Mouse (Mus musculus): Measurements from ENCODE around the gene Gm28047.
A peak's percentile ranks its signal among the peaks of the same experiment; 100 is the strongest.

Gm28047 gene

DNA sequence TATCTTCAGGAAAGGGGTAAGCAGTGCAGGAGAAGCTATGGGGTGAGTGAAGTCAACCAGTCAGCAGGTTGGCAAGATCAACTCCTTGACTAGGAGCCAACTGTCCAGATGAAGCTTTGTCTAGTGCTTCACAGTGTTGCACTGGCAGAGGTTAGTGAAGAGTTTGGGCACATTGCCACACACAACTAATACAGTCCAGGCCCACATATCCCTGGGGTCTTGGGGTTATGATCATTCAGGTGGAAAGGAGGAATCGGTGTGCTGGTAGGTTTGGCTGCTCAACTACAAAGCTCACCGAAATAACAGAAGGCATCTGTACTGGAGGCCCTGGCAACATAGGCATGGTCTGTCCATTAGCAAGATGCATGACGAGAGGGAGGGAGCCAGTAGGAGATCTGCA lies 77.4 kb downstream of the Gm28047 start:
- no peak for DNase-seq (ENCODE audit: extremely low read depth, low read depth)

DNA sequence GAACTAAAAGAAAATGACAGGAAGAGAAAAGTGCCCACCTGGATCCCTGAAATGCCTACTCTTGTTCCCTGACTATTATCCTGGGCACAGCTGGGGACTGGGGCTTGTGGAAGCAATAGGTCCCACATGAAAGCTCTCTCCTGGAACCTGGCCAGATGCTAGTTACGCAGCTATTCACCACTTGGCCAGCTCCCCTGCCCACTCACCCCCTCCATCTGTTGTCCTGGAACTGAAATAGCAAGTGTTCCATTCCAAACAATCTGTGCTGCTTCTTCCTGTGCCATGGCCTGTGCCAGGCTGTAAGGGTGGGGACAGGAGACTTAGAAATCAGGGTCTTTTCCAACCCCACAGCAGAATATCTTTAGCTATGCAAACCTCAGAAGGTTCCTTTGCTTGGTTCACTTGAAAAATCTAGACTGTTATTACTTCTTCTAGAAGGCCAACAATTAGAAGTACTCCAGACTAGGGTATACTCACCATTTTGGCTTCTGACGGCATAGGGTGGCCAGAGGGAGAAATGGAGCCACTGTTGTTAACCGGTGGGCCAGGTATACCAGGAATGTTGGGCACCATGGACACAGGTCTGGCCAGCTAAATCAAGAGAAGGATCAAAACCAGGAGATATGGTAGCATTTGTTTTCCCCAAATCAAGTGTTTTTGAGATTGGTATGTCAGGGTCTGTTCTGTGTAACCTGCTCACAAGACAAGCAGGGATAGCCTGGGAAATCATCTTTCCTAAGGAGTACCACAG lies 78.0 kb downstream of the Gm28047 start:
- no peak for DNase-seq (ENCODE audit: extremely low read depth, low read depth)

DNA sequence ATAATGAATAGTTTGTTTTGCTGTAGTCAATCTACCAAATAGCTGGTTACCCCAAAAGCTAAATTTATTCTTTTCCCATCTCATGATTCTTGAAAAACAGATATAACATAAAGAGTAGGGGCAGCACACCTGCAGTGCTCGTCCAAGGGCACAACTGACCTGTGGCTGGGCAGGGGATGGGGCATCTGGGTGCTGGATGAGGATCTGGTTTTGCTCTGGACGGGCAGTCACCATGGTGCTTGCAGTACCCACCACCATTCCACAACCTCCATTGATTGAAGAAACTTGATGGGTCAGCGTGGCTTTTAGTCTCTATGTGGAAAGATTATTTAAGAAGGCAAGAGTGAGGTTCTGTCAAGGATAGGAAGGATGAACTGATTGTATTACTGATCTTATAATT lies 78.6 kb downstream of the Gm28047 start:
- DNase-seq (ENCODE audit: extremely low read depth, low read depth), result no peak

DNA sequence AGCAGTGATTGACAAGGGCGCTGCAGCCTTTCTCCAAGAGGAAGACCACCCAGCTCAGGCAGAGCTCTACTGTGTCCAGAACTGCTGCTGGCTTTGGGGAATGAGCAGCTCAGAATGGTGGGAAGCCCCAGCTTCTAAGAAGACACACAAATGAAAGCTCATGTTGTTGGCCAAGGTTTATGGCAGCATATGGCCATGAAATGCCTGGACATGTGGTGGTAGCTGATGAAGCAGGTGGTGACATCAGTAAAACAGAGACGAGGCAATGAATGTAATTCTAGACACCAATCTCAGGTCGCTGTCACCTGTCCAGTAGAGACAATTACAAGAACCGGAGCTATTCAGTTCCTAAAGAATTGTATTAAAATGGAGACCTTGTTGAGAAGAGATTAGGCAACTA lies 80.1 kb downstream of the Gm28047 start:
- no peak for DNase-seq (ENCODE audit: extremely low read depth, low read depth)

- DNase-seq (ENCODE audit: extremely low read depth, low read depth), result no peak
Measured at GRCm38 (mm10) chr15:102533926-102534325, 90.9 kb downstream of the Gm28047 start.

DNA sequence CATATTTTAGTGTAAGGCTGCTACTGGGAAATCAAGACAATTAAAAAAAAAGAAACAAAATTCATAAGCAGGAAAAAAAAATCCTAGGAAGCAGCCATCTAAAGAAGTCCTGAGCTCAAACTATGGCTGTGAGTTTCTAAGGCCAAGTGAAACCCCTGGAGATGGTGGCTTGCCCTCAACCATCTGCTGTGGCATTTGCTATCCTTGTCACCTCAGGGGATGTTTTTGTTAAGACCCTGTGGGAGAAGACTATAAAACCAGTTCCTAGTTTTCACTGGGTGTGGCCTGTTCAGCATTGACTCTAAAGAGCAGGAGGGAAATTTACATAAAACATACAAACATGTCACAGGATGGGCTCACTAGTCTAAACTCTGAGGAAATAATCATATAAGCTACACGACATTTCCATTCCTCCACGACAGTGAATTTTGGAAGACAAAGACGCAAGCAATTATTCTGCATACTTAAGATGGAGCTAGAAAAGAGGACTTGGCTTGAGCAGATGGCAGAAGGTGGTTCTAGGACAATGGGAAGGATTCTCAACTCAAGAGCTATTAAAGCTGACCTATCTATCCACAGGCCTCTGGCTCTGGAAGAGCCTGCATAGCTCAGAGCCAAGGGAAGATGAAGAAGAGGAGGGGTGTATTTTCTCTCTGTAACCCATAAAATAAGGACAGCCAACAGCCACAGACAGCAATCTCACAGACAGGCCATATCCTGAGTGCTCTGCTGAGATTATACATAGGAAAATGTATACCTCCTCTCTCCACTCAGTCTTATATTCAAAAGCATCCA lies 92.6 kb downstream of the Gm28047 start:
- no peak for DNase-seq (ENCODE audit: extremely low read depth, low read depth)

GRCm38 (mm10) chr15:102531586-102531985 lies 93.3 kb downstream of the Gm28047 start:
- no peak for DNase-seq (ENCODE audit: extremely low read depth, low read depth)

GRCm38 (mm10) chr15:102530566-102530965 lies 94.3 kb downstream of the Gm28047 start:
- no peak for DNase-seq (ENCODE audit: extremely low read depth, low read depth)

- DNase-seq (ENCODE audit: extremely low read depth, low read depth), result no peak
Measured at GRCm38 (mm10) chr15:102528396-102528795, 96.5 kb downstream of the Gm28047 start.

GRCm38 (mm10) chr15:102527936-102528335 lies 96.9 kb downstream of the Gm28047 start:
- no peak for DNase-seq (ENCODE audit: extremely low read depth, low read depth)

DNA sequence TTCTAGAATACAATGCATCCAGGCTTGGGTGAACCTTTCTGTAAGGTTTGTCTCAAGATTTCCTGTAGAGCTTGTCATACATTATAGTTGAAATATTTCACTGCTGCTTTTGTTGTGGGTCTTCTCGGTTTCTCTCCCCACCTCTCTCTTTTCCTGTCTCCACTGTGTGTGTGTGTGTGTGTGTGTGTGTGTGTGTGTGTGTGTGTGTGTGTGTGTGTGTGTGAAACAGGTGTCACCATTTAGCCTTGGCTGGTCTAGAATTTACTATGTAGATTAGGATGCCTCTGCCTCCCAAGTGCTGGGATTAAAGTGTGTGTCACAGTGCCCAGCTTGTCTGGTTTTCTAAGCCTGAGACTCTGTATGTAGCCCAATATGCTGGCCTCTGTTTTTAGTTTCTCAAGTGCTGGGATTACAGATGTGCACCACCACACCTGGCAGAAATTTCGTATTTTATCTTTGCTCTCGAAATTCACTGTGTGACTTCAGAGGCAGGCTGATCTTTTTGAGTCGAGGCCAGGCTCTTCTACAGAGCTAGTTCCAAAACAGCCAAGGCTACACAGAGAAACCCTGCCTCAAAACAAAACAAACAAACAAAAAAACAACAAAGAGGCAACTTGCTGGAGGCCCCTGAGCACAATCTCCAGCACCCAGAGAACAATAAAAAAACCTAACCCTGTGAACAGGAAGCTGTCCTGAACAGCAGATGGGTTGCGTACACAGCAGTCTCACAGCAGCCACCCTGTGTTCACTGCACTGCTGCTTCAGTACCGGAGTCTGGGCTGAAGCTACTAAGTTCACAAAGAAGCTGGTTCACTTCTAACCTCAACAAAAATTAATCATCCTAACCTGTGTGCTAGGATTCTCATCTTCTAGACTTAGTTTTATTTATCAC lies 98.5 kb downstream of the Gm28047 start:
- DNase-seq (ENCODE audit: extremely low read depth, low read depth), result no peak

DNA sequence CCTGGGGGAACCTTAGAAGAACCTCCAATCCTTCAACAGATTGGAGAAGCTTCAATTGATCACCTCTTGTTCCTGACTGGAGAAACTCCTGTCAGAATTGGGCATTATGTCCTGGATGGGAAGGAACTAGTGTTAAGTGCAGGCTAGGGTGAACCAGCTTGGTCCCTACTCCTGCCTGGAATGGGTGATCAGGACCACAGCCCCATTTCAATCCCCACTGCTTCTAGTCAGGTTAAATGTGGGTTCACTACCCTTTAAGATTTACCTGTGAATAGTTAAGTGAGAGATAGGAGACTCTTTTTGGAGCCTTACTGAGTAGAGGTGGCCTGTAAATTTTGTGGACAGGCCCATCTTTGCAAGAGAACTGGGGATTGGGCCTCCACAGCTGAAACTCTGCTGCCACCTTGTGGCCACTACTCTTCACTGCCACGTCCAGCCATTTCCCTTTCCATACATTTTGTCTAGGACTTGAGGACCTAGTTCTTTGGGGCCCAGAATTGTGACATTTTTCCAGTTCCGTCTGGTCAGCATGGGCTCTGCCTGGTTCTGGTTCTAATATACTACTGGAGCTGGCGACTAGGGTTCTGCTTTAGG lies 99.9 kb downstream of the Gm28047 start, which contains the start of gene Npff:
Npff (minus strand) TSS at position 51 of the 594 bp plus-strand sequence.
- peak; percentile 64 for DNase-seq (ENCODE audit: extremely low read depth, low read depth)

DNA sequence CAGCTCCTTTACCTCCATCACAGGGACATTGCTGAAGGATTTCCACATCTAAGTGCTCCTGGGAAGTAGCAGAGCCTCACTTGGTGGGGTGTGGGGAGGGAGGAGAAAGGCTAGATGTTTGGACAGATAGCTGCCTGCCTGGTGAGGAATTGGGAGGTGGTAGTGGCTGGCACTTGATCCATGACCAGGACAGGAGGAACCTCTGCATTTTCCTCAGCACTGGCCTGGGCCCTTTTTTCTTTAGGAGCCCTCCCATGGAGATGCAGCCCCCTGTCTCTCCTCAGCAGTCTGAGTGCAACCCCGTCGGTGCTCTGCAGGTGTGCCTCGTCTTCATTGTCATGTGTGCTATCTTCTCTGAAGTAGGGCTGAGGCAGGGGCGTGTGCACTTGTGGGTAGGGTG lies 103.4 kb downstream of the Gm28047 start:
- no peak for DNase-seq (ENCODE audit: extremely low read depth, low read depth)

DNA sequence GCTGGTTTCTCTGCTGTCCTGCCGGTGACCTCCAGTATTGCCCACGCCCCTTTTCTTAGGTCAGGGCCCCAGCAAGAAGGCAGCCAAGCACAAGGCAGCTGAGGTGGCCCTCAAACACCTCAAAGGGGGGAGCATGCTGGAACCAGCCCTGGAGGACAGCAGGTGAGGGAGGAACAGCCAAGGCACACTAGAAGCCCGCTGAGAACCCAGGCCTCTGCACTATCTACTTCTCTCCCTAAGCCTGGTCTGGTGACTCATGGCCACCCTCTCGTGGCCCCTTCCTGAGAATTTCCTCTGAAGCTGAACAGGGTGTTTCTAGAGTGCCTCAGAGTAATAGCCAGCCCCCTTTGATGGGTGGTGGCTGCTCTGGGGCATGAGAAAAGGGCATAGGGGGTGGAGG lies 104.5 kb downstream of the Gm28047 start:
- no peak for DNase-seq (ENCODE audit: extremely low read depth, low read depth)

GRCm38 (mm10) chr15:102519211-102520141 lies 105.4 kb downstream of the Gm28047 start:
- no peak for DNase-seq (ENCODE audit: extremely low read depth, low read depth)

- no peak for DNase-seq (ENCODE audit: extremely low read depth, low read depth)
Measured at GRCm38 (mm10) chr15:102518859-102519201, 106.0 kb downstream of the Gm28047 start.

GRCm38 (mm10) chr15:102517976-102518858 lies 106.7 kb downstream of the Gm28047 start, which contains the start of gene Tarbp2:
Gene Tarbp2 (plus strand): TSS chr15:102518192.
- DNase-seq (ENCODE audit: extremely low read depth, low read depth), result peak; percentile 100

DNA sequence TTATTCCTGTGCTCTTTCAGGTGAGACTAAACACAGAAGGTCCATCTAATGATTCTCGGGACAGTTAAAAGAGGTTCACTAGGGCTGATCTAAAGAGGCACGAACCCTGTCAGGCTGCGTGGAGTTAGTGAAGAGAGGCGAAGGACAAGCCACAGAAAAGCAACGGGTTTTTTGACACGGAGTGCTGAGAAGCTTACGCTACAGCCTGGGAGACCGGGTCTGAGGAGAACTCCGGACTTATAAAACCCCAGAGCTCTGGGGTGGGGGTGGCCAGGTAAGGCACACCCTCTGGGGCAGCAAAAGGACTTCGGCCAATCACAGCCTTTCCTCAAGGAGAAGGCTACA lies 107.3 kb downstream of the Gm28047 start:
- DNase-seq (ENCODE audit: extremely low read depth, low read depth), result no peak

GRCm38 (mm10) chr15:102516728-102517404 lies 108.0 kb downstream of the Gm28047 start, which contains the start of gene Map3k12:
Gene Map3k12 (minus strand): TSS chr15:102517064.
- DNase-seq (ENCODE audit: extremely low read depth, low read depth), result peak; percentile 77
